In the genomic region with DNA sequence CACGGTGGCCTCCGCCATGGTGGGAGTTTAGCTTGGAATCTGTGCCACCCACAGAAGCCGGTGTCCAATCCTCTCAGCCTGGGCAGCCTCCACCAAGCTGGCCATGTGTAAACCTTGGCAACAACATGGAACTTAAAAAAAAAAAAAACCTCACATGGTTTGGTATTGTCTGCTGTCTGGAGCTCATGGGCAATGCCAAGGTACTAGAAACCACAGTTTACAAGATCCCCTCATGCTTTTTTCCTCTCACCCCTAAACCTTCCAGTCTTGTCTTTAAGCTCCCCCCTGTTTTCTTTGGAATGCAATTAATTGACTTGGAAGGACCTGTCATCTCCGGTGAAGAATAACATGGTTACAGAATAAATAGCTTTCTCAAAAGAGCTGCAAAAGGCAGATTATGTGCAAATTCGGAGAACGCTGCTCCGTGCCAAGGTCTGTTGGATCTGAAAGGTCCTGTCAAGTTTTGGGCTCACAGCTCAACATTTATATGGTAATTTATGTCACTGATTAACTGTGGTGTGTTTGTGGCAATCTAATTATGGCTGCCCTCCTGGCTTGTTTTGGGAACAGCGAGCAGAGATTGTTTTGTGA, we compare ENCODE assay signal across 14 mouse cellular contexts.
DNase-seq lines count a peak whose midpoint lies in the region; ATAC-seq lines count a peak whose summit lies in the region.
"Had no signal": no experiment of that assay in that cellular context is flagged by ENCODE, and none has a peak within 500 bp of the region (broad histone marks: within the 10 kb centered on the region; RNA-seq: fewer than 3 reads in every experiment).

No protein-coding gene starts in this region.

- intact Hi-C loops in left cerebral cortex, postnatal 10 days (cut with DNase I), result no loop called here

- no peaks in the 10 kb centered on the region for H3K9me3 ChIP-seq in forebrain, embryonic 13.5 days (replicated peaks)
- H3K9me3 ChIP-seq in forebrain, embryonic 10.5 days, result 0 out of 2 replicates have a peak, but pooled peaks cover 4% of the 10 kb centered on the region
- no peaks in the 10 kb centered on the region for H3K9me3 ChIP-seq in kidney, embryonic 15.5 days (replicated peaks)
- H3K9me3 ChIP-seq: limb, embryonic 13.5 days had no signal

- H3K4me3 ChIP-seq in forebrain, embryonic 13.5 days, result no peak overlapping the region
- H3K4me3 ChIP-seq in forebrain, embryonic 10.5 days, result no peak overlapping the region
- no peak overlapping the region for H3K4me3 ChIP-seq in kidney, embryonic 15.5 days (replicated peaks)
- H3K4me3 ChIP-seq: heart, embryonic 15.5 days; limb, embryonic 13.5 days; midbrain, embryonic 12.5 days had no signal

- no peaks in the 10 kb centered on the region for H3K36me3 ChIP-seq in forebrain, embryonic 13.5 days (ENCODE audit: poor library complexity, severe bottlenecking)
- no peaks in the 10 kb centered on the region for H3K36me3 ChIP-seq in forebrain, embryonic 10.5 days (replicated peaks)
- H3K36me3 ChIP-seq in kidney, embryonic 15.5 days, result no peaks in the 10 kb centered on the region
- H3K36me3 ChIP-seq: heart, embryonic 15.5 days; limb, embryonic 13.5 days; midbrain, embryonic 12.5 days had no signal

- H3K9ac ChIP-seq in forebrain, embryonic 13.5 days, result no peak overlapping the region
- H3K9ac ChIP-seq in kidney, embryonic 15.5 days, result no peak overlapping the region
- H3K9ac ChIP-seq: heart, embryonic 15.5 days; limb, embryonic 13.5 days; lung, embryonic 14.5 days; midbrain, embryonic 12.5 days had no signal

- peaks cover 10% of the 10 kb centered on the region for H3K4me1 ChIP-seq in forebrain, embryonic 13.5 days
- no peaks in the 10 kb centered on the region for H3K4me1 ChIP-seq in forebrain, embryonic 10.5 days
- H3K4me1 ChIP-seq in kidney, embryonic 15.5 days, result peaks cover 18% of the 10 kb centered on the region
- H3K4me1 ChIP-seq: heart, embryonic 15.5 days; limb, embryonic 13.5 days had no signal

- DNase-seq in forebrain, embryonic 10.5 days (ENCODE audit: extremely low spot score, low spot score), result no peak
- DNase-seq in layer of hippocampus, postnatal 14 days (ENCODE audit: low spot score in 2 of 2), result peak; percentile 10 to 28
- DNase-seq in layer of hippocampus, postnatal 10 days (ENCODE audit: low spot score in 2 of 2), result no peak
- DNase-seq in NIH3T3 (ENCODE audit: low read depth), result peak; percentile 47
- DNase-seq in thymus, postnatal 4 days, result no peak
- no peak for DNase-seq in left cerebral cortex, postnatal 10 days (ENCODE audit: extremely low spot score in 1 of 2, low spot score in 2 of 2)
- DNase-seq: cerebellum, adult 9-11 months; lung, embryonic 14.5 days had no signal

- no peak overlapping the region for H3K4me2 ChIP-seq in forebrain, embryonic 13.5 days
- H3K4me2 ChIP-seq in kidney, embryonic 15.5 days, result no peak overlapping the region
- H3K4me2 ChIP-seq: heart, embryonic 15.5 days; limb, embryonic 13.5 days; lung, embryonic 14.5 days; midbrain, embryonic 12.5 days had no signal

- H3K27ac ChIP-seq in forebrain, embryonic 13.5 days, result no peak overlapping the region
- H3K27ac ChIP-seq in forebrain, embryonic 10.5 days, result no peak overlapping the region
- 0 out of 2 replicates have a peak overlapping the region, but pooled peaks have one; percentile 19 for H3K27ac ChIP-seq in kidney, embryonic 15.5 days
- H3K27ac ChIP-seq: heart, embryonic 15.5 days; limb, embryonic 13.5 days; midbrain, embryonic 12.5 days had no signal

- H3K27me3 ChIP-seq in forebrain, embryonic 13.5 days, result no peaks in the 10 kb centered on the region
- no peaks in the 10 kb centered on the region for H3K27me3 ChIP-seq in forebrain, embryonic 10.5 days (ENCODE audit: poor library complexity, severe bottlenecking)
- H3K27me3 ChIP-seq in kidney, embryonic 15.5 days, result no peaks in the 10 kb centered on the region
- H3K27me3 ChIP-seq: heart, embryonic 15.5 days; limb, embryonic 13.5 days; midbrain, embryonic 12.5 days had no signal

- peak; percentile 86 for ATAC-seq in forebrain, embryonic 13.5 days
- no peak for ATAC-seq in kidney, embryonic 15.5 days (replicated peaks; ENCODE audit: low FRiP score)
- ATAC-seq: inflammation-experienced regulatory T-cells, adult 6 months had no signal

- WGBS in forebrain, embryonic 13.5 days, result 59% methylated on average over 8 of the region's 8 CpGs
- WGBS in forebrain, embryonic 10.5 days, result 89% methylated on average over 8 of the region's 8 CpGs
- WGBS in kidney, embryonic 15.5 days, result 60% methylated on average over 8 of the region's 8 CpGs

Comparison
In these comparisons a context has a peak if more than half of its experiments do, and no peak if none do; other contexts are left out.
1. DNase-seq: peak in layer of hippocampus, postnatal 14 days (2 of 2) and NIH3T3 (single experiment); none in forebrain, embryonic 10.5 days (single experiment), layer of hippocampus, postnatal 10 days (0 of 2), thymus, postnatal 4 days (single experiment) and left cerebral cortex, postnatal 10 days (0 of 2).